Mouse (Mus musculus) myocyte (in vitro differentiated cells): Measurements from ENCODE around the gene Sinhcaf.

Experiments used
- CEBPB ChIP-seq: IDR thresholded peaks from 2 replicates; pipeline ENCODE4 v1.6.1; 2011; ENCODE audit warnings: mild to moderate bottlenecking, moderate library complexity; ENCODE audit not compliant: poor library complexity, insufficient read depth, severe bottlenecking
- E2F4 ChIP-seq: IDR thresholded peaks from one replicate; pipeline ENCODE4 v1.6.1; 2011; ENCODE audit warnings: mild to moderate bottlenecking, control low read depth, moderate library complexity; ENCODE audit not compliant: insufficient read depth
- MAX ChIP-seq: IDR thresholded peaks from one replicate; pipeline ENCODE4 v1.6.1; 2011; ENCODE audit warnings: low read depth, mild to moderate bottlenecking, control low read depth
- MYOD1 ChIP-seq, 3 experiments: IDR thresholded peaks; one replicate each; pipeline ENCODE4 v1.6.1; 2011; ENCODE audit warnings: control low read depth in 2 of 3, low read depth in 2 of 3, mild to moderate bottlenecking in 2 of 3, moderate library complexity in 1 of 3; ENCODE audit not compliant: insufficient read length in 2 of 3, control insufficient read depth in 1 of 3
- MYOG ChIP-seq, 3 experiments: IDR thresholded peaks; one replicate each; pipeline ENCODE4 v1.6.1; 2011; ENCODE audit warnings: control low read depth in 2 of 3, low read depth in 2 of 3, mild to moderate bottlenecking in 2 of 3; ENCODE audit not compliant: insufficient read length in 2 of 3, control insufficient read depth in 1 of 3, insufficient read depth in 1 of 3
- POLR2A ChIP-seq: IDR thresholded peaks from one replicate; pipeline ENCODE4 v1.6.1; 2011; ENCODE audit warnings: low read depth, mild to moderate bottlenecking, control low read depth, moderate library complexity; ENCODE audit not compliant: insufficient read length
- POLR2AphosphoS2 ChIP-seq: IDR thresholded peaks from one replicate; pipeline ENCODE4 v1.6.1; 2011; ENCODE audit warnings: low read depth, control low read depth; ENCODE audit not compliant: insufficient read length
- SRF ChIP-seq: IDR thresholded peaks from one replicate; pipeline ENCODE4 v1.6.1; 2011; ENCODE audit warnings: low read depth; ENCODE audit not compliant: control insufficient read depth, insufficient read length
- TCF12 ChIP-seq: IDR thresholded peaks from one replicate; pipeline ENCODE4 v1.6.1; 2011; ENCODE audit warnings: mild to moderate bottlenecking, control low read depth; ENCODE audit not compliant: poor library complexity, insufficient read depth, severe bottlenecking
- TCF3 ChIP-seq: IDR thresholded peaks from one replicate; pipeline ENCODE4 v1.6.1; 2011; ENCODE audit warnings: low read depth, control low read depth; ENCODE audit not compliant: insufficient read length
- USF1 ChIP-seq: IDR thresholded peaks from one replicate; pipeline ENCODE4 v1.6.1; 2011; ENCODE audit warnings: low read depth, mild to moderate bottlenecking, control low read depth, moderate library complexity

DNA sequence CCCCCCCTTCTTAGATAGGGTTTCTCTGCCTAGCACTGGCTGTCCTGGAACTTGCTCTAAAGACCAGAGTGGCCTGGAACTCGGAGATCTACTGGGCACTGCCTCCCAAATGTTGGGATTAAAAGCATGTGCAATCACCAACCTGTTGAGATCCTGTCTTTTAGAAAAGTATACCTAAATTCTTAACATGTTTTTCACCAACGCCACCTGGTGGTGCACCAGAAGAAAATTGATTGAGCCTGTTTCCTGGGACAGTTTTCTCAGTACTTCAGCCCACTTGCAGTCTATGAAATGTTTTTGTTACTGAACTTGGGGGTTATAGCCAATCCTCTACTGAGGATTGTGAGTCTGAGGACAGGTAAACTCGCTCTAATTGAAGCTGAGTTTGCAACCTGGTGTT lies 29.4 kb downstream of the Sinhcaf start:
- TF ChIP-seq POLR2A (no peak), USF1 (no peak), MAX (no peak), MYOD1 (IDR thresholded peaks at IDR 0.05; ENCODE audit: control insufficient read depth in 1 of 3, insufficient read length in 2 of 3, low read depth in 2 of 3) (no peak), POLR2AphosphoS2 (no peak), E2F4 (no peak), CEBPB (no peak), TCF3 (no peak), MYOG (IDR thresholded peaks at IDR 0.05; ENCODE audit: control insufficient read depth in 1 of 3, insufficient read depth in 1 of 3, insufficient read length in 2 of 3, low read depth in 2 of 3) (no peak), TCF12 (no peak), SRF (no peak)
